ENCODE assay signal across 30 mouse cellular contexts in genomic region chr5:14696745-14697144, GRCm38 (mm10).
"Had no signal": no experiment of that assay in that cellular context is flagged by ENCODE, and none has a peak within 500 bp of the region (broad histone marks: within the 10 kb centered on the region; RNA-seq: fewer than 3 reads in every experiment).

No protein-coding gene starts in this region.

- H3K4me2 ChIP-seq: limb, embryonic 12.5 days; limb, embryonic 15.5 days; liver, embryonic 11.5 days; liver, embryonic 12.5 days; liver, embryonic 13.5 days; liver, embryonic 15.5 days; lung, embryonic 14.5 days; lung, embryonic 15.5 days; midbrain, embryonic 11.5 days; midbrain, embryonic 12.5 days; midbrain, embryonic 13.5 days; midbrain, embryonic 15.5 days; neural tube, embryonic 12.5 days; neural tube, embryonic 13.5 days had no signal

- H3K27me3 ChIP-seq: limb, embryonic 12.5 days; limb, embryonic 15.5 days; liver, embryonic 12.5 days; liver, embryonic 13.5 days; liver, embryonic 15.5 days; lung, embryonic 15.5 days; megakaryocyte, embryonic 14.5 days; midbrain, embryonic 12.5 days; midbrain, embryonic 13.5 days; midbrain, embryonic 15.5 days; neural tube, embryonic 12.5 days; neural tube, embryonic 13.5 days had no signal

- H3K9ac ChIP-seq: limb, embryonic 12.5 days; limb, embryonic 15.5 days; liver, embryonic 12.5 days; liver, embryonic 13.5 days; liver, embryonic 14.5 days; liver, embryonic 15.5 days; liver, postnatal 0 days; lung, embryonic 14.5 days; lung, embryonic 15.5 days; midbrain, embryonic 12.5 days; midbrain, embryonic 13.5 days; midbrain, embryonic 15.5 days; neural tube, embryonic 12.5 days; neural tube, embryonic 13.5 days had no signal

- H3K36me3 ChIP-seq: limb, embryonic 12.5 days; limb, embryonic 15.5 days; liver, embryonic 12.5 days; liver, embryonic 13.5 days; liver, embryonic 15.5 days; lung, embryonic 15.5 days; midbrain, embryonic 10.5 days; midbrain, embryonic 12.5 days; midbrain, embryonic 13.5 days; midbrain, embryonic 15.5 days; neural tube, embryonic 12.5 days; neural tube, embryonic 13.5 days had no signal

- ATAC-seq: liver, embryonic 12.5 days; liver, postnatal 0 days; lung, postnatal 0 days; midbrain, embryonic 13.5 days; midbrain, embryonic 15.5 days; midbrain, embryonic 16.5 days had no signal

- DNase-seq: left cerebral cortex, postnatal 4 days; liver; liver, embryonic 13.5 days; liver, postnatal 0 days; lung, adult 18-20 months; lung, adult 2 months; lung, embryonic 14.5 days; lung, postnatal 10 days; lung, postnatal 36 days; lung, postnatal 4 days; midbrain, embryonic 14.5 days had no signal

- H3K4me1 ChIP-seq: limb, embryonic 12.5 days; limb, embryonic 15.5 days; liver, embryonic 12.5 days; liver, embryonic 13.5 days; liver, embryonic 15.5 days; lung, embryonic 15.5 days; megakaryocyte, embryonic 14.5 days; midbrain, embryonic 10.5 days; midbrain, embryonic 12.5 days; midbrain, embryonic 13.5 days; midbrain, embryonic 15.5 days; neural tube, embryonic 12.5 days; neural tube, embryonic 13.5 days had no signal

- H3K4me3 ChIP-seq: limb, embryonic 12.5 days; limb, embryonic 15.5 days; liver, embryonic 12.5 days; liver, embryonic 13.5 days; liver, embryonic 15.5 days; lung, embryonic 15.5 days; megakaryocyte, embryonic 14.5 days; midbrain, embryonic 10.5 days; midbrain, embryonic 12.5 days; midbrain, embryonic 13.5 days; midbrain, embryonic 15.5 days; myocyte; neural tube, embryonic 12.5 days; neural tube, embryonic 13.5 days had no signal

- H3K9me3 ChIP-seq: limb, embryonic 12.5 days; limb, embryonic 15.5 days; liver, embryonic 12.5 days; liver, embryonic 13.5 days; liver, embryonic 15.5 days; lung, embryonic 15.5 days; midbrain, embryonic 10.5 days; midbrain, embryonic 12.5 days; midbrain, embryonic 13.5 days; midbrain, embryonic 15.5 days; neural tube, embryonic 12.5 days; neural tube, embryonic 13.5 days had no signal

- H3K27ac ChIP-seq: limb, embryonic 12.5 days; limb, embryonic 15.5 days; liver, embryonic 12.5 days; liver, embryonic 13.5 days; liver, embryonic 14.5 days; liver, embryonic 15.5 days; lung, embryonic 15.5 days; macrophage; midbrain, embryonic 10.5 days; midbrain, embryonic 12.5 days; midbrain, embryonic 13.5 days; midbrain, embryonic 15.5 days; neural tube, embryonic 12.5 days; neural tube, embryonic 13.5 days had no signal
